Mouse (Mus musculus): ENCODE measurements around the gene Hipk2.

Hipk2 gene

DNA sequence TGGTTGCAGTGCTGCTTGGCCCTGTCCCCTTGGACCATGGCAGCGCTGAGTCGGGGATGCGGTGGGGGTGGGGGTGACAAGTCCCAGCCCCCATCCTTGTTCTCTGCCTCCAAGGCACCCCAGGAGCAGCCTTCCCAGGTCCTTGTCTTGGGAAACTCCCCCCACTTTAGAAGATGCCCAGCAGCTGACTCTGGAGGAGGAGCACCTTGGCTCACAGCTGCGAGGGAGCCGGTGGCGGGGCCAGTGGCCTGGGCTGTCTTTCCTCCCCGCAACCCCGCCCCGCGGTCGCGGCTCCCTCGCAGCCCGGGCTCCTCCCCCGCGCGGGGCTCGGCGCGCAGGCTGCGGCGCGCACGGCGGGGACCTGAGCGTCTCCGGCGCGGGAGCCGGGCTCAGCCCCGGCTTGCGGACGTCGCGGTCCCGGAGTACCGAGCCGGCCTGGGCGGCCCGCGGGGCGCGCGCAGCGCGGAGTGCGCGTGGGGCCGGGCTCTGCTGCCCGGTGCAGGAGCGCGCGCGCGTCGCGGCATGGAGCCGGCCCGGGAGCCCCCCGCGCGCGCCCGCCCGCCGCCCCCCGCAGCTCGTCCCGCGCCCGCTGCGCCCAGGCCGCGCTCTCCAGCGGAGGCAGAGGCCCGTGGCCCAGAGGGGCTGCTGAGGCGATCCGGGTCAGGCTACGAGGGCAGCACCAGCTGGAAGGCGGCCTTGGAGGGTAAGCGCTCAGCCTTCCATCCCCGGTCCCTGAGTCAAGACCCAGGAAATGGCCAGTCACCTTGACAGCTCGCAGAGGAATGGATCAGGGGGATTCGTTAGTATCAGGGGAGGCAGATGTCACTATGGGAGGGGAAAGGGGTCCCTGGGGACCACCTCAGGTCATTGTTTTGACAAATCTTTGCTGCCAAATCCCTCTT, 213.0 kb downstream of the Hipk2 start, which contains the start of gene Clec2l:
Gene Clec2l, plus strand, starts transcription at position 356 of the 902 bp plus-strand sequence.
- peak; percentile 58 to 75 for DNase-seq (ENCODE audit: inconsistent age in 2 of 2, low spot score in 1 of 2)

DNA sequence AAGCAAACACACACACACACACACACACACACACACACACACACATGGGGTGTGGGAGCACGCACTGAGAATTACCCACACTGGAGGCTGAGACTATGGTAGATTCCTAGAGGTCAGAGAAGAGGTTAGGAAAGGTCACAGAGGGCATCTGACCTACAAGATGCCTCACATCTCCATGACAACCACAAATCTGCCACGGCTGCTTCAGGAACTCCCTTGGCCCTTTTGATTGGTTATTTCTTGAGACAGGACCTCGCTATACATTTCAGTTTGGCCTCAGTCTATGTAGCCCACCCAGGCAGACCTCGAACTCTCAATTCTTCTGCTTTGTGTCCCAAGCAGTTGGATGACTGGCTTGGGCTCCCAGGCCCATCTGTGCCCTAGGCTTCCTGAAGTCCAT, 214.3 kb downstream of the Hipk2 start:
- no peak for DNase-seq (ENCODE audit: inconsistent age in 2 of 2, low spot score in 1 of 2)

DNA sequence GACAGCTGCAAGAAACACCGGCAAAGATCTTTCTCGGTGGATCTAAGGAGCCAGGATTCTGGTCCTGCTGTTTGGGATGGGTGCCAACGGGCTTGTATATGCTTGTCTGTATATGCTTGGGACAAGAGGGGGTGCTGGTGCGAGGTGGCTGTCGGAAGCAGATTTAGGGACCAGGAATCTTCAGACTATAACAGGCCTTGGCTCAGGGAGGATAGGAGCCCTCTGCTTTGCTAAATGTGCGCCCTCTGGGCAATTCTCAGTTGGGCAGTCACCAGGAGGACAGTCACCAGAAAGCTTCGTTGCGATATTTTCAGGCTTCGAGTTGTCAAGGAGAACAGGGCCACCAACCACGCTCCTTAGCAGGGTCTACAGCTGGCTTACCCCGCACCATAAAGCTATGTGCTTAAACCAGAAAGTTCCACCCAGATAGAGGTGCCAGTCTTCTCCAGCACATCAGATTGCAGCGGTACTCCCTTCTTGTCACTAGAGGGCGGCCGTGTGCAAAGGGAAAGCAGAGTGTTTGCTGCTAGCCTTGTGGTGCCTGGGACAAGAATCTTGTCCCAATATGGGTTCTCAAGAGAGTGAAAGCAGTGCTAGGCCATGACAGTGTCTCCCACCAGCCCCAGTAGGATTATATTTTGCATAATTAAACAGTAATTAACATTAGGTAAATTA, 225.6 kb downstream of the Hipk2 start:
- peak; percentile 62 to 88 for DNase-seq (ENCODE audit: inconsistent age in 2 of 2, low spot score in 1 of 2)

DNA sequence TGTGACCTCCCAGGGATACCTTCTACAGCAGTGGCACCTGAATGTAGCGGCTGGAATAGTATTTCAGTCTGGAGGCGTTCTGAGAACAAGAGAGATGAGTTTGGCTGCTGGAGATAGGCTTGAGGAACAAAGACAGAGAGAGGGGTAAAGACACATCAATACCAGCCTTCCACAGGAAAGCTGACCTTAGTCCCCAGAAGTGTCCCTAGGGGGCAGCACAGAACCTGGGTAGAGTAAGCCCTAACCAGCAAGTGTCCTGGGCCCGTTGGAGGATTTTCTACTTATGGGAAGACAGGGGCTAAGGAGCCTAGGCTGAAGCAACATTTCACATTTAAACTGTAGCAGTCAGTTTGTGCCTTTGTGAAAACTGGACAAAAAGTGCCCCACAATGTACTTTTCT, 226.4 kb downstream of the Hipk2 start:
- peak in 1 of 2 experiments; percentile 52 for DNase-seq (ENCODE audit: inconsistent age in 2 of 2, low spot score in 1 of 2)

Data from adrenal gland, adult (tissue).